Mouse (Mus musculus): Measurements from ENCODE around the gene Fam92b.

Gene Fam92b

DNA sequence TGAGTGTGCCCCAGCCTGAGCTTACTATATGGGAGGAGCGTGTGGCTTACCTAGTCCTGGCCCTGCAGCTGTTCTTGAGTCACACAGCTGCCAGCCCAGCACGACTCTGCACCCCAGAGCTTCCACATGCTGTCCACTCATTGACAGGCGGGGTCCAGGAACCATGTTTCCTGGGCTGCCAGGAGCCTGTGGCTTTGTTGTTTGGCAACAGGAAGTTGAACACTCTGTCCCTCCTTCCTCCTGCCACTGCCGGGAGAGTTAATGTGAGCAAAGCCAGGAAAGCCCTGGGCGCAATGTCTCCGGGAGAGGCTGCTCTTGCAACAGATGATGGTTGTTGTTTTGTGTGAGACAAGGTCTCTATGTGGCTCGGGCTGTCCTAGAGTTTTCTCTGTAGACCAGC, 24.6 kb downstream of the Fam92b start:
- 70% methylated on average over 7 of the region's 7 CpGs for WGBS

DNA sequence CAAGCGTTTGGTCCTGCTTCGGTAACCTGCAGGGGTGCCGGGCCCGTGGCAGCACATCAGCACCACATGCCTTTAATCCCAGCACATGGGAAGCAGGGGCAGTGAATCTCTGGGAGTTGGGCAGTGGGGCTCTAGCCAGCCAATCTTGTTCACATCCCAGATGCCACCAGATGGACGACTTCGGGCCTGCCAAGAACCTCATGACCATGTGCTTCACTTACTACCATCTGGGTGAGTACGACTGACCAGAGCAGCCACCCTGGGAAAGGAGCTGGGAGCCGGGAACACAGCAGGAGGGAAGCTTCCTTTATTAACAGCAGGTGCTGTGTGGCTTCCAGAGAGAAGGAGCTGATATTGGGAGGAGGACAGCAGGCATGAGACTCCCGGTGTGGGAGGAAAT, 26.1 kb downstream of the Fam92b start:
- WGBS: 69% methylated on average over 9 of the region's 9 CpGs

DNA sequence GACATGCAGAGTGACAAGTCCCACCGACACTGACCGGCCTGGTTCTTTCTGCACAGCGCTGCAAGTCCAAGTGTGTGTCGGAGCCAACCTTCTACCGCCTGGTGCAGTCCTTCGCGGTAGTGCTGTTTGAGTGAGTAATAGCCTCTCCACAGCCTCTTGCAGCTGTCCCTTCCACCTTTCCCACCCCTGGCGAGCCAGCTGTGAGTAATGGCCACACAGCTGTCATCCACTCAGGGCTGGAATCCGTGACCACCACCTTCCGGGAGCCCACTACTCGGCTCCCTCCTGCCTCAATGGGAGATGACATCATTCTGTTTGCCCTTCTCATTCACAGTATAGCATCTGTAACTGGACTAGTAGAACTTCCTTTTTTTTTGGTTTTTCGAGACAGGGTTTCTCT, 27.2 kb downstream of the Fam92b start:
- 80% methylated on average over 12 of the region's 12 CpGs for WGBS

DNA sequence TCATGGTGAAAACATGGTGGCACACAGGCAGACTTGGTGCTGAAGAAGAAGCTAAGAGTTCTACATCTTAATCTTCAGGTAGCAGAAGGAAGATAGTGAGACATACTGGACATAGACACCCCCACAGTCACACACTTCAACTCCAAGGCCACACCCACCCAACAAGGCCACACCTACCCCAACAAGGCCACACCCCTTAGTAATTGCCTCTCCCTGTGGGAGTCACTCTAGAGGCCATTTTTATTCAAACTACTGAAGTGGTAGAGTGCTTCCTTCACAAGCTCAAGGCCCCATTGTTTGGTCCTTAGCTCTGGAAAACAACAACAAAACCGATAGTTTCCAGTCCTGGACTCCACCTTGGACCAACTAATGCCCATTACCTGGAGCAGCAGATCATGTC, 31.2 kb downstream of the Fam92b start:
- 76% methylated on average over 1 of the region's 1 CpGs for WGBS

DNA sequence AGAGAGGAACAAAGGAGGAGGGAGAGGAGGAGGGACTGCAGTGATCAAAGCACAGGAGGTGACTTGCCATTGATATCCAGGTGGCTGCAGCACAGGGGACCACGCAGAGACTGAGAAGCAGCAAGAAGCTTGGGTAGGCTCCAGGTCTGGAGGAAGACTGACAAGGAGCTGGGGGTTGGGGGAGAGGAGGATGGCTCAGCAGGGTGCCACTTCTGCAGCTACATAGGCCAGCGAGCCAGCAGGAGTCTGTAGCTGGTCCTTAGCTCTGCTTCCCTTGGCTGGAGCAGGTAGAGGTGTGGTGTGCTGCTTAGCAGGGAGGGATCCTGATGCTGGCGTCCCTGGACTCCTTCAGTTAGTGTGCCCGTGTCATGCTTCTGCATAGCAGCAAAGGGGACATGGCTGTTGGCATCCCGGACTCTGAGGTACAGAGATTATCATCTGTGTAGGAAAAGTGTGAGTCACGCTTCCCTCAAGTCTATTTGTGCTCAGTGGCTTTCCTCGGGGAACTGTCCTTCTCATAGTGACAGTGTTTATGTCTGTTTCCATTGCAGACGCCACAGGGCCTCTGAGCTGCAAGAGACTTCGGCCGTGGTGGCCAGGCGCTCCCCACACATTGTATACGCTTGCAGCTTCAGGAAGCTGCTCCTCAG, 32.5 kb downstream of the Fam92b start:
- WGBS: 32% methylated on average over 12 of the region's 12 CpGs

DNA sequence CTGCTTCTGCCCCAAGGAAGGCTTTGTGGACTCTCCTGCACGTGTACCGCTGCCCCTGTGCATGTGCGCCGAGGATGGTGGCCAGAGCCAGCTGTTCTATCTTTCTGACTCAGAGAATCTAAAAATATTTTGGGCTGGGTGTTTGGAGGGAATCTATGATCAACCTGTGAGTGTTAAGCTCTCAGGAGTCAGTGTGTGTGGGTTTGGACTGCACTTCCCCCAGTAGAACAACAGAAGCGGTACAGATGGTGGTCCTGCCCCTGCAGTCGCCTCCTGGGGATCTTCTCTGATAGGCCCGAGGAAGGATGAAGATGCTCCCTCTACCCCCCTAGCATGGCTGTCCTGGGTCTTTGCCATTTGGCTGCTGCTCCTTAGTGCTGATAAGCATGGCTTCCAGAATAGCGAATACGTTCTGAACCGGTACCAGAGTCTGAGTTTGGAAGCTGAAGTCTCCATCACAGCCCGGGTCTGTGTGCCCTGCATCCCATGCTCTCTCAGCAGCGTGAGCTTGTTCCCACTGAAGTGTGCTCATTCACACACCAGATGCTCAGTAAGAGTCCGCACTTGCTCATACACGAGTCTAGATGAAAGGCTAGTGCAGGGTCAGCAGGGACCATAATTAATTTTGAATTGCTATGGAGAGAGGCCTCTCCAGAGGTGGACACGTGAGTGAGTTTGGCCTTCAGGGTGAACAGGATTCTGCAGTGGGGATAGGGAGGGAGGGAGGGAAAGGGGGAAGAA, 33.2 kb downstream of the Fam92b start:
- 36% methylated on average over 15 of the region's 15 CpGs for WGBS

DNA sequence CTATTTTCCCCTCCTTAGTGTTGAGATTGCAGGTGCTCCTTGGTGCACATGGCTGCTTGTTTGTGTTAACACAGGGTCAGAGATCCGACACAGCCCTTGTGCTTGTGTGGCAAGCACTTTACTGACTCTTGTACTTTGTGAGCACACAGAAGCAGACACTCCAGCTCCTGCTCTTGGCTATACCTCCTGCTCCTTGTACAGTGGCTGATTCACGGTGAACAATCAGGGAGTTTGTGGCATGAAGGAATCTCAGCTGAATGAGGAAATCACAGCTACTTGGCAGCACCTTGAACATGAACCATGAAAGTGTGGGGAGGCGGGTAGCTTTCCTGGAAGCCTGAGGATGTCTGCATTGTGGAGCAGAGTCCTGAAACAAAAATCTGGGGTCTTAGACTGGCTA, 36.5 kb downstream of the Fam92b start:
- 55% methylated on average over 3 of the region's 3 CpGs for WGBS

DNA sequence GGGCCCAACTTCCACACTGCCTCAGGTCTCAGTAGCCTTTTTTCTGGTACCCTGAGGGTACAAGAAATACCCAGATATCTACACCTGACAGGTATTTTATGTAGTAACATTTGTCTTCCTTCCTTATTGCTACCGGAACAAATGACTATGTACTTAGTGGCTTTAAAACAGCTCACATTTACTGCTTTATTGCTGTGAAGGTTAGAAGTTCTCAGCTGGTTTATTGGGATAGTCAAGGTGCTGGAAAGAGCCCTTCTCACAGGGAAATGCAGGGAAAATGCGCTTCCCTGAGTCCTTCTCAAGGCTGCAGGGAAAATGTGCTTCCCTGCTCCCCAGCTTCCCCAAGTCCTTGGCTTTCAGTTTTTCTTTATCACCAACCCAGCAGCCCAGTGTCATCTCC, 38.3 kb downstream of the Fam92b start:
- WGBS: 93% methylated on average over 2 of the region's 2 CpGs

DNA sequence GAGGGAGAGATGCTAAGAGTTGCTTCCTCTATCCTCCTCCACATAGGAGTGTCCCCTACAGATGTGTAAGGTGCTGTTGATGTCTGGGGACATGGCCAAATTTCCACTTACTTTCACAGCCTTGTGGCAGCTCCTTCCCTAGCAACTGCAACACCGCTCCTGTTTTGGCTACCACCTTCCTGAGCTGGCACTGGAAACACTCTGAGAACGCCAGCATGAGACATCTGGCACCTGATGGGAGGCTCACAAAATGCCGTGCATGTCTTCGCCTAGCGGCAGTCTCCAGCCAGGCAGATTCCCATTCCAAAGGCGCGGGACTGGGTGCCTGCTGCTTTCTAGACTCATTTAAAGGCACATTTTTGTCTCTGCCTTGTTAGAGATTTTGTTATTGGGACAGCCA, 40.6 kb downstream of the Fam92b start:
- WGBS: 41% methylated on average over 7 of the region's 7 CpGs

DNA sequence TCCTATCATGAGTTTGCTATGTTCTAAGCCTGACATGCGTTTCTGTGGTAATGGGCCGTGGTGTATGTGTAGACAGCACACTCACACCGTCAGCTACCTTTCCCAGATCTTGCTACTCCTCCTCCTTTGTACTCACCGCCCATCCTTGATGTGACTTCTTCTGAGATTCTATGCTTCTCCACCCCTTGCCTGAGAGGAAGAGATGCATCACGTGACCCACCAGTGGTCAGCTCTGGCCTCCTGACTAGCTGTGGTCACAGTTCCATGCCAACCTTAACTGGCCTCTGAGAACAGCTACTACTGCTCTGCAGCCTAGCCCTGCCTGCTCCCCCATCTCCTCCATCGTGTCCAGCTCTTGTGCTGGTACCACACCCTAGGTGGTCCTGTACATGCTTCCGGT, 41.6 kb downstream of the Fam92b start:
- WGBS: 83% methylated on average over 7 of the region's 7 CpGs

DNA sequence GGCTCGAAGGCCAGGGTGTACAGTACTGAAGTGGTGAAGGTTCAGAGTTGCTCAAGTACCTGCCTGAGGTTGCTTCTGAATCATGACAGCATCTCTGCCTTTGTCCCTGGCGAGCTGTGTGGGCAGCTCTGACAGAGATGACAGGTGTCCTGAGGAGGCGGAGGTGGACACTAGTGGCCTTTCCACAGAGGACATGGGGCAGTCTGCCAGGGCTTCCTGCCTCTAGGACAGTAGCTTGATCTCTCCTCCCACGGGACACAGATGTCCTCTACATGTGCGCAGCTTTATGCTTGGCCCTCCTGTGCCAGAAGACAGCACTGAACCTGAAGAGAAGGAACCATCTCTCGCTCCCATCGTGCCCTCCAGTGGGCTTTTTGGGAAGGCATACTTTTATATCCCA, 44.1 kb downstream of the Fam92b start:
- WGBS: 71% methylated on average over 7 of the region's 7 CpGs

DNA sequence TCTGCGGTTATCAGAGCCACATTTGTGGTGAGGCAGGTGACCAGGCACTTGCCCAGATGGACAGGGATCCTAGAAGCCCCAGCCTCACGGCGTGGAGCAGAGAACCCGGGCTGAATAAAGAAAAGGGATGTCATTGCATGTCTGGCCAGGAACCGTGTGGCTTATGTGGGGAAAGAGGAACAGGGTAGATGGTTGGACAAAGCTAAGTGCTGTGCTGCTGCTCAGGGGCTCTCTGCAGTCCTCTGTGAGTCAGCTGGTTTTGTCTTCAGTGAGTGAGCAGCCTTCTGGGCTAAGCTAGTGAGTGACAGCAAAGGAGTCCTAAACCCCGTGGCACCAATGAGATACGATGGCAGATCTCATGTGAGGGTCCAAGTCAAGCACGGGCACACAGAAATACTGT, 46.1 kb downstream of the Fam92b start:
- WGBS: 78% methylated on average over 8 of the region's 8 CpGs

DNA sequence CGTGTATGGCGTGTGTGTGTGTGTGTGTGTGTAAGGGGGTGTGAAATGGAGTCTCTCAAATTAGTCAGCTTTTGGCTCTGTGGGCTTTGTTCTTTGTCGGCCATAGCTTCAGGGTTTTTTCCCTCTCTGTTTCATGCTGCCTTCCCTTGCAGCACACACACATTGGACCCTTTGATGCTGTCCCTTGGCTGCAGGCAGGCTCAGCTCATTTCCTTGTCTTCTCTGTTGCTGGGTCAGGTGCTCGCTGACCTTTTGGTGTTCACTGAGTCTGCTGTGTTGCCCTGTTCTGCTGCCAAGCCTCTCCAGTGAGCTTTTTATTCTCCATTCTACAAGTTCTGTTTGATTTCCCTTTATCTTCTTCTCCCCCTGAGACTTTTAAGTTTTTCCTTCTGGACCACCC, 47.7 kb downstream of the Fam92b start:
- WGBS: 42% methylated on average over 4 of the region's 4 CpGs

DNA sequence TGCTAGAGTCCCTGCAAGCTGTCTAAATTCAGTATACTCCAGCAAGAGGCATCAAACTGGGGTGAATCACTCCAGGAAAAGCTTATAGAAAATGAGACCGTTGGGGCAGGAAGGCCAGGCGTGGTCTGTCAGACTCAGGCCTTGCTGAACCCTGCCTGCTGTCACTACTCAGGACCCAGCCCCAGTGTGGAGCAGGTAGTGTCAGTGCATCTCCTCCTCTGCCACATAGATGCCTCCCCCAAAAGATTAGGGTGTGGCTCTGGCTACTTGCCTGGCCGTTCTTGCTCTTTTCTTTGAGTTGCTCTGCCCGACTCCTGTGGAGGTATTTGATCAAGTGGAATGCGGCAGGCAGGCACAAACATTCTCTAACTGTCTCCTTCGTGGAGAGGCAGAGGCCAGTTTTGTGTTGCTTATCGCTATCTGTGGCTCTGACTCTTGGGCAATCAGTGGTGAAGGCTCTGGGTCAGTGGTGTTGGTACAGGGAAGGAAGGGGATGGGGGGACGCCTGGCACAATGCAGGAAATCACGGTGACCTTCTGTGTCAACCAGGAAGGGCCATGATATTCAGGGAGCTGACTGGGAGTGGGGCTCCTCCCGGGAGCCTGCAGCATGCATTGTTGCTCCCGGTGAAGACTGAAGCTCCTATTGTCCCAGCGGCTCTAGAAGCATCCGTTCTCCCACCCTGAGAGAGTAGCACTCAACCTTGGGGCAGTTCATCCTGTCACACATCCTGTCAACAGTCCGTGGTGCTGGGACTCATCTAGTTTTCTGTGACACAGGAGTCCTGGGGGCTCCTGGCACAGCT, 50.7 kb downstream of the Fam92b start:
- WGBS: 62% methylated on average over 14 of the region's 14 CpGs

DNA sequence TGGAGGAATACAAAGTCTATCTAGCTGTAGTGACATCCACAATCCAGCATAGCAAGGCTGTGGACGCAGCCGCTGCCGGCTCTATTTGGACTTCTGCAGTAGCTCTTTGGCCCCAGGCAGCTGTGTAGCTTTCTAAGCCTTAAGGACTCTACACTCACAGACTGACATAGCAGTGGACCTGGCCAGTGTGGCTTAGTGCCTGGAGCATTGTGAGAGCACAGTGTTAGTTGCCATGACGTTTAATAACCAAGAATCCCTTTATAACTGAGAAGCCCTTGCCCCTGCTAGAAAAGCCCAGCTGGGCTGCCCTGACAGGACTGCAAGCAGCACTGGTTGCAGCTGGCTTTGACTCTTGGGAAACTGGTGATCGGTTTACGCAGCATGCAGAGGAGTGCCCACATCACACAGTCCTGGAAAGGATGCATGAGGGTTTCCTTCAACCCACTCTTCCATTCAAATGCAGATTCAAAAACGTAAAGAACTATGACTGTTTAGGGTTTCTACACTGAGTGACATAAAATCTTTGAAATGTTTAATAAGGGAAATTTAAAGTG, 52.4 kb downstream of the Fam92b start:
- 54% methylated on average over 7 of the region's 7 CpGs for WGBS

DNA sequence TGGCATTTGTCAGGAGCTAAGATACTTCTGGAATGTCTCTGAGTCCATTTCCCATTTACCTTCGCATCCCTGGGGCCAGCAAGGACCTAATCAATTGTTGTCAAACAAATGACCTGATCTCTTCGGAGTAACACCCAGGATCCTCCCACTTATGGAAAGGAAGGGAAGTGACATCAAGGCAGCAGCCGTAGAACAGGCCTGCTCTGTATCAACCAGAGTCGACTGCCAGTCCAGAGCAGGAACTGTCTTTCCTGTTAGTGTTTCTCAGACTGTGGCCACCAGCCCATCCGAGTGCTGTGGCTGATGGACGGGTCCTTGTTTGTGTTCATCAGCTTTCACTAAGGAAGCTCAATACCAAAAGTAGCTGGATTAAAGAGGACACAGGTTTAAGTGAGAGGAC, 53.0 kb downstream of the Fam92b start:
- 56% methylated on average over 6 of the region's 6 CpGs for WGBS

DNA sequence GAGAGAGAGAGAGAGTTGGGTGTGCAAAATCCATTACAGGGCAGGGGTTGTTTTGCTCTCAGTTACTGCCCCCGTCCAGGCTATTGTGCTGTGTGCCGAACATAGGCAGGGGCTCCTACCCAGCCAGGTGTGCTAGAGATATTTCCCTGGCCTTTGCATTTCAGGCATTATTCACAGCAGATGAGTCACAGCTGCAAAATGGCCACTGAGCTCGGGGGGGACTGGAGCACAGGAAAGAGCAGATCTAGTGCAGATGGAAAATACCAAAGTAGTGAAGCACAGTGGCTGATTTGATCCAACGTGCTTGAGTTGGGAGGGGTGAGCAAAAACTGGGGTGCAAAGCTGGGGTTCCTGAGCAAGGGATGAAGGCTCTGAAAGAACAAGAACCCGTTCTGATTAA, 56.3 kb downstream of the Fam92b start:
- 67% methylated on average over 5 of the region's 5 CpGs for WGBS

DNA sequence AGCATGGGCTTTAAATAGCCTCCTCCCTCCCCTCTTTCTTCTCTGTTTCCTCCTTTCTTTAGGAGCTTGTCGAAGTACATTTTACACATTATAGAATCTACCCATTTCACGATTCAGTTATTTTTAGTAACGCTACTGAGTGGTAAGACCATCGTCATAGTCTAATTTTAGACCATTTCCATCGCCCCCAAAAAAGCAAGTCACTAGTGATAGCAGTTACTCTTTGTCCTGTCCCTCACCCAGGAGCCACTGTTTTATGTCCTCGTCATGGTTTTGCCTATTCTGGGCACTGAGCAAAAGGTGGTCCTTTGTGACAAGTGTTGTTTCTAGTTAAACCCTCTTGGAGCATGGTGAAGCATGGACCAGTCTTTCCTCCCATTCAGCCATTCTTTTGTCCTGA, 57.3 kb downstream of the Fam92b start:
- WGBS: 42% methylated on average over 6 of the region's 6 CpGs

DNA sequence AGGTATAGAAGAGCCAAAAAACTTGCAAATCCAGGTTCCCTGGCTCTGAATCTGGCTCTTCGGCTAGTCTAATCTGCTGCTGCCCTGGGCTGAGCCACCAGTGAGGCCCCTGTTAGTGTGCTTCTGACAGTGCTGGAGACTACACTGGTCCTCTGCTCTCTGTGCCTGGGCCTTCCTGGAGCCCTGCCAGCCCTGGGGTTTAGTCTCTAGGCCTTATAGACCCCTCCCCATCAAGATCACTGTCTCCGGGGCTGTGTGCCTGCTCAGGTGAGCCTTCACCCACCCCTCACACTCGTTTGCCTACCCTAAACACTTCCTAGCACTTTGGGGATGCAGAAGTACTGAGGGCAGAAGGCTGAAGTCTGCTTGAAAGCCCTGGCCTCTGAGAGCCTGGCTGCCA, 57.8 kb downstream of the Fam92b start:
- 60% methylated on average over 3 of the region's 3 CpGs for WGBS

DNA sequence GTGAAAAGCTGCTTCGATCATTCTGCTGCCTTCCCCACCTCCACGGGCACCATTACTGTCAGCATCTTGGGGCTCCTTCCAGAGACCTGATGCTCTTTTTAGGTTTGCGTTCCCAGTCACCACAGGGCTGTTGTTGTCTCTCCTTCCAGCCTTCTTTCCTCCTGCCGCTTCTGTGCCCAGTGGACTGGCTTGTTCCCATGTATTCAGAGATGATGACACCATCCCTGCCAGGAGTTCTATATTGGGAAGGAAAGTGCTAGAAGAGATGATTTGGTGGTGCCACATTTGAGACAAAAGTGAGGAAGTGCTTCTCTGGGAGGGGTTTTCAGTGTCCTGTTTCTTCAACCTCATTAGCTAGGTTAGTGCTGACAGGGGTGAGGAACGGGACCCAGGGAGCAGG, 58.4 kb downstream of the Fam92b start:
- WGBS: 42% methylated on average over 5 of the region's 5 CpGs

DNA sequence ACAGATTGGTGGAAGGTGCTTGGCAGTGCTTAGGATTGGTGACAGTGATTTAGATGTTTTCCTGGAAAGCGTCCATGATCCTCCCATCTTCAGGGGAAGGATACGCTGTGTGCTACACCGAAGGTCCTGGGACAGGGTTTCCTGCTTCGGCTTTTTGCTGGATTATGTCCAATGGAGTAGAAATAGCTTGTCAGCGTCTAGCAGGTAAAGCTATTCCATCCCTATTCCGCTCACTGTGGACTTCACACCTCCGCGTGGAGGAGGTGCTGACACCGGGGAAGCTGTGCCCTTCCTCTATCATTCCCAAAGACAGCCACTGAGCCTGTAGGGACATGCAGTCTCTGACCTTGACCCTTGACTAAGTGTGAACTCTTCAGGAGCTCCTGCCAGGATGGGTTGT, 59.1 kb downstream of the Fam92b start:
- 78% methylated on average over 9 of the region's 9 CpGs for WGBS

DNA sequence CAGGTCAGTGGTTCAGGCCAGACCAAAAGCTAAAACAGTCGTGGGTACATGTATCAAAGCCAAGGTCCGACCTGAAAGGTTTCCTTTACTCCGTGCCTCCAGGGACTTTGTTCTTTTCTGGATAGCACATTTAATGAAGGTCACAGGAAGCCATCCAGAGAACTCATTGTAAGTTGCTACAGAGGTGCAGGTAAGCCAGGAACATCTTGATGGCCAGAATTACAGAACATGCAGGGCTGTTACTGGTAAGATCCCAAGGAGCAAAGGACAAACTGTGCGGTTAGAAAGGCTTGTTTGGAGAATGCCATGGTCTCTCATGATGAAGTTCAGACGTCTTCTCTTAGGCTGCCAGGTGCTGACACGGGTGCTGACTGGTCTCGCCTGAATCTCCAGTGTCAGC, 60.7 kb downstream of the Fam92b start:
- 82% methylated on average over 7 of the region's 7 CpGs for WGBS

All from cerebral cortex, adult 2 months (tissue).